Mouse (Mus musculus): ENCODE measurements around the gene Prokr1. TPM values are rescaled to one million over a fixed set of nuclear protein-coding genes. Genes with fewer than 3 reads are reported as not detected.

The Prokr1 gene
- polyA plus RNA-seq, 1 experiment from 2014 or later: 5.4 TPM

Other genes with a start within 250 kb of the Prokr1 start
- gene Gkn1, start 239.8 kb downstream of the Prokr1 start, polyA plus RNA-seq (2015; fragmentation: Nextera tagmentation; extraction: Ambion mirVana): not detected in 2 replicates
- gene Gkn2, start 217.4 kb downstream of the Prokr1 start, polyA plus RNA-seq (2015; fragmentation: Nextera tagmentation; extraction: Ambion mirVana): not detected in 2 replicates
- gene Gkn3, start 201.8 kb downstream of the Prokr1 start, polyA plus RNA-seq (2015; fragmentation: Nextera tagmentation; extraction: Ambion mirVana): not detected in 2 replicates
- 0.13 and 0.20 TPM in 2 replicates for gene Bmp10, start 161.7 kb downstream of the Prokr1 start, polyA plus RNA-seq (2015; fragmentation: Nextera tagmentation; extraction: Ambion mirVana)
- 4.0 and 4.9 TPM in 2 replicates for gene Arhgap25, start 57.5 kb downstream of the Prokr1 start, polyA plus RNA-seq (2015; fragmentation: Nextera tagmentation; extraction: Ambion mirVana)
- 14.6 and 15.5 TPM in 2 replicates for gene Aplf, start 81.5 kb upstream of the Prokr1 start, polyA plus RNA-seq (2015; fragmentation: Nextera tagmentation; extraction: Ambion mirVana)
- 0.15 and 0.16 TPM in 2 replicates for gene Efcc1, start 140.1 kb upstream of the Prokr1 start, polyA plus RNA-seq (2015; fragmentation: Nextera tagmentation; extraction: Ambion mirVana)
- gene Gp9, start 187.3 kb upstream of the Prokr1 start, polyA plus RNA-seq (2015; fragmentation: Nextera tagmentation; extraction: Ambion mirVana): 26.8 and 29.9 TPM in 2 replicates
- 33.2 and 44.8 TPM in 2 replicates for gene Rab43, start 221.4 kb upstream of the Prokr1 start, polyA plus RNA-seq (2015; fragmentation: Nextera tagmentation; extraction: Ambion mirVana)
- 3.0 and 4.1 TPM in 2 replicates for gene Gm45140, start 245.1 kb upstream of the Prokr1 start, polyA plus RNA-seq (2015; fragmentation: Nextera tagmentation; extraction: Ambion mirVana)
- gene Isy1, start 248.1 kb upstream of the Prokr1 start, polyA plus RNA-seq (2015; fragmentation: Nextera tagmentation; extraction: Ambion mirVana): 21.7 and 24.1 TPM in 2 replicates